Mouse (Mus musculus) adrenal gland, adult 2 months (tissue): ENCODE data around the gene Hbq1a. TPM values are rescaled to one million over a fixed set of nuclear protein-coding genes. Genes with fewer than 3 reads are reported as not detected.
"Not testable (repeated sequence)": the region's sequence is repeated elsewhere in the genome, so short reads cannot be mapped to it uniquely, and the experiment has no call there.

ENCODE experiments used
- DNase-seq: peaks from one replicate; pipeline ENCODE4 v3.0.0; 2021
- long read RNA-seq: library from polyadenylated mRNA; stranded (forward); transcript quantifications from one replicate; pipeline ENCODE4 v2.0.0, GENCODE M21; 2021
- polyA plus RNA-seq: library from polyadenylated mRNA; depleted of rRNA; stranded (reverse); fragments of >200 nt; gene quantifications from 2 replicates; pipeline ENCODE4 v1.2.3, GENCODE M21; 2012; rRNA removed
- total RNA-seq, 2 experiments: library from RNA; stranded (reverse); gene quantifications; 2 replicates each; pipeline ENCODE4 v1.2.3; 2021

The Hbq1a gene
- total RNA-seq (not detected), polyA plus RNA-seq (not detected in 2 replicates)
- long read RNA-seq, result 0 reads

- DNase-seq, result peak; percentile 55
These were observed at the start of gene Hbq1a for GRCm38 (mm10) chr11:32299865-32300264. TSS of gene Hbq1a (plus strand) at chr11:32300069.

GRCm38 (mm10) chr11:32250880-32251763 is 48.7 kb upstream of the Hbq1a start:
- DNase-seq, result peak; percentile 54

- DNase-seq, result no peak
These were observed 46.7 kb upstream of the Hbq1a start for GRCm38 (mm10) chr11:32253121-32253520.

DNA sequence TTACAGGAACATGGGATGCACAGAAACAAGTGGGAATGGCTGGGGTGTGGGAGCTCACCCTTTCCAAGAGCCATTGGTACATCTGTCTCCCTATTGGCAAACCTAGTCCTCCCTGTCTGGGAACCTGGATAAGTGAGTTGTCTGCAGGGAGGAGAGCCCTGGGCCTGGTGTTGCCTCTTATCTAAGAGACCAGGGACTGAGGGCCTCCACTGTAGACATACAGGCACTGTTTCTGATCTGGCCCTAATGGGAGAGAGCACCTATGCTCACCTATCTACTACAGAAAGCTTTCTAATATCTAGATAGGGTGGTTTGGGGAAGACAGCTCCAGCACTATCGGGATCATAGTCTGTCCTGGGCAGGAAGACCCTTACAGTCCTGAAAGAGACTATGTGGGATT is 43.7 kb upstream of the Hbq1a start:
- DNase-seq, result no peak

DNA sequence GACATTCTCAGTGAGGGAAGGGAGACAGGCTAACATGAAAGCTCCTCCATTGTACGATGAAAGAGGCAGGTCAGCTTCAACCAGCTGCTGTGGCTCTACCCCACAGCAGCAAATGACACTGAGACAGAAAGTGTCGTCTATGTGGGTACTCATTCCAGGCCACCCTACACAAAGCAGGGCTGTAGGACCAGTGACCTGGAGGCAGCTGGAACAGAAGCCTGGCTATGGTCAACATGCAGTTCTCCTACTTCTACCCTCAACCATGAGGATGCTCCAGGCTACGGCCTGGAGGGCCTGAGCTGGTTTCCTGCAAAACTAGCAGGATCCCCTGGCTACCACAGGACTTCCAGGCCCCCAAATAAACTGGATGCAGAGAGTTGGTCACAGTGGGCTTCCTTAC is 43.3 kb upstream of the Hbq1a start:
- DNase-seq, result no peak

DNA sequence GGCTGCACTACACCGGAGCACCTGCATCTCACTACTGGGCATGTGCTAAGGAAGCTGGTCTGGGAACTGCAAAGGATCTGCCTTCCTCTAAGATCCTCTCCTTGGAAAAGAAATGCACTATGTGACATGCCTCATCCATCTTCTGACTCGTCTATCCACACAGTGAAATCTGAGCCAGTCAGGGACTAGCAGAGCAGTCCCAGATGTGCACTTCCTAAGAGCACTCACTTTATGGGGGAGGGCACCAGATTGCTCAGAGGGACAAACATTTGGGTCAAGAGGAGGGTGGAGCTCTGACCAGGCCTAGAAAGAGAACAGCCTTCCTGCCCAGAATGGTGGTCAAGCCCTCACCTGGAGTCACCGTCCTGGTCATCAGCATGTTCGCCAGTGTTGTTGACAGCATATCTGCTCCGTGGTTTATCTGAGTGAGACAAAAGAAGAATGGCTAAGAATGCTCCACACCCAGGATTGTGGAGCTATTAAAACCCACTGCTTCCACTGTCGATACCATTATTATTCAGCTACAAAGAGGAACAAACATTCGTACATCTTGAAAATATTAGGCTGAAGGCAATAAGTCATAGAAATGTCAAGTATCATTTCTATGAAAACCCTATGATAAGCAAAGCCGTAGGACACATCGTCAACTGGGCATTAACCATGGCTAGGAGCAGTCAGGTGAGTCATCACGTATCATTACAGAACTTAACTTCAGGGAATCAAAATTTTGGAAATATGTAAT is 37.0 kb upstream of the Hbq1a start:
- DNase-seq, result peak; percentile 49

- no peak for DNase-seq
These were observed 34.6 kb upstream of the Hbq1a start for GRCm38 (mm10) chr11:32265117-32265738.

GRCm38 (mm10) chr11:32266194-32266593 is 33.7 kb upstream of the Hbq1a start:
- DNase-seq, result no peak

GRCm38 (mm10) chr11:32266776-32267175 is 33.1 kb upstream of the Hbq1a start:
- no peak for DNase-seq

DNA sequence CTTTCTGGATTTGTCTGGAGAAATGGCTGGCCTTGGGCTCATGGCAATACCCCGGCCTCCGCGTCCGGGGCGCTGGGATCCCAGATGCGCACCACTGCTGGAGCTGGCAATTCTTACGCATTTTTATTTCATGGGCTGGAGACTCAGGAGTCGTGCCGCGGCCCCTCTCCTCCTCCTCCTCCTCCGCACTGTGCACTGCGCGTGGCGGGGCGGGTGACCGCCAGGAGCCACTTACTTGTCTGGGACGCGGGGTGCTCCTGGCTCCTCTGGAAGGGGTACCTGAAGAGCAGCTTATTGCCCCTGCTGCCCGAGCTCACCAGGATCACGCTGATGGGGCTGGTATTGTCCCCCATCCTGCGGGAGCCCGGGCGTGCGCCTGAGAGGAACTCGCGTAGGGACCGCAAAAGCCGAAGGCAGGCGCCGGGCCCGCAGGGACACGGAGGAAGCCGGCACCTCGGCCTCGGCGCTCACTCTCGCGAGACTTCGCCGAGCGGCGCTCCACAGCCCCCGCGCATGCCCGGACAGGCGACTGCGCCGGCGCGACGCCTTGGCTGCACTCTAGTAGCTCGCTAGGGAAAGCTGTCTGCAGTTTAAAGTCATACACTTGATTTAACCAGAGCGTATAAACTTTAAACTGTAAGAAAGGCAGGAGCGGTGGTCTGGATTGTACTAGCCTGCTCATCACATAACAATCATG is 32.5 kb upstream of the Hbq1a start, which contains the start of gene Nprl3:
TSS of gene Nprl3 (minus strand) at position 520 of the 697 bp plus-strand sequence.
- peak; percentile 98 for DNase-seq

DNA sequence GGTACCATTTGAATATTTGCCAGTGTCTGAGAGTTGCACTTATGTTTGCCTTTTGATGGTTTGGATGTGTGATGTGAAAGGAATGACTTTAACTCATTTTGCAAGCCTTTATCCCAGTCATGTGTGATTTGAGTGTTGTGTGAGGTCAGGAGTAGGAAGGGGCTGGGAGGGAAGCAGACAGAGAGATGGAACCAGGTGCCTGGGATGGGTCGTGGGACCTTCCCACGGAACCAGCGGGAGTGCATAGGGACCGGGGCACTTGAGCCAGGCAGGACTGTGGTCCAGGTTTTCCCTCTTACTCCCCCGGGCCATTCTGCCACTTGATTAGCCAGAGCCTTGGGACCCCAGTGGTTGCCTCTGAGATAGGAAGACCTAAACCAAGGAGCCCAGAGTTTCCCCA is 31.9 kb upstream of the Hbq1a start:
- no peak for DNase-seq

DNA sequence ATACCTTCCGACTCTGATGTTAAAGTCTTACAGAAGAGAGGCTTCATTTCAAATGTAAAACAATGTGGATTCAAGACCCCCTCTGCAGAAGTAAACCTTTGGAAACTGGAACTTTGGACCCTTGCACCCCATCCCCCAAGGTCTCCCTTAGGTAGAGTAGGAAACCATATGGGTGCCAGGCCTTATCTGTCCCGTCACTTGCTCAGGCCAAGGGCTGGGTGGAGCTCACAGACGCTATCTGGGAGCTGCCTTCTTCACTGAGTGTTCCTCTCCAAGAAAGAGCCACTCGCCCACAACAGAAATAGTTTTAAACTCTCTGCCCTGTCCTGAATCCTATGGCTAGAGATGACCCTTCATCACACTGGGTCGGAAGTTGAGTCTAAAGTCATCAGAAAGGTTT is 30.9 kb upstream of the Hbq1a start:
- no peak for DNase-seq

- DNase-seq, result no peak
These were observed 28.7 kb upstream of the Hbq1a start for GRCm38 (mm10) chr11:32271178-32271577.

GRCm38 (mm10) chr11:32276347-32276746 is 23.5 kb upstream of the Hbq1a start, which contains the start of gene Hba-x:
TSS of gene Hba-x (plus strand) at chr11:32276400.
- no peak for DNase-seq

GRCm38 (mm10) chr11:32277736-32278457 is 22.0 kb upstream of the Hbq1a start:
- DNase-seq, result no peak

- DNase-seq, result no peak
These were observed 21.4 kb upstream of the Hbq1a start for GRCm38 (mm10) chr11:32278458-32278957.

GRCm38 (mm10) chr11:32280646-32281045 is 19.2 kb upstream of the Hbq1a start:
- DNase-seq, result no peak

GRCm38 (mm10) chr11:32281416-32282144 is 18.3 kb upstream of the Hbq1a start:
- no peak for DNase-seq

DNA sequence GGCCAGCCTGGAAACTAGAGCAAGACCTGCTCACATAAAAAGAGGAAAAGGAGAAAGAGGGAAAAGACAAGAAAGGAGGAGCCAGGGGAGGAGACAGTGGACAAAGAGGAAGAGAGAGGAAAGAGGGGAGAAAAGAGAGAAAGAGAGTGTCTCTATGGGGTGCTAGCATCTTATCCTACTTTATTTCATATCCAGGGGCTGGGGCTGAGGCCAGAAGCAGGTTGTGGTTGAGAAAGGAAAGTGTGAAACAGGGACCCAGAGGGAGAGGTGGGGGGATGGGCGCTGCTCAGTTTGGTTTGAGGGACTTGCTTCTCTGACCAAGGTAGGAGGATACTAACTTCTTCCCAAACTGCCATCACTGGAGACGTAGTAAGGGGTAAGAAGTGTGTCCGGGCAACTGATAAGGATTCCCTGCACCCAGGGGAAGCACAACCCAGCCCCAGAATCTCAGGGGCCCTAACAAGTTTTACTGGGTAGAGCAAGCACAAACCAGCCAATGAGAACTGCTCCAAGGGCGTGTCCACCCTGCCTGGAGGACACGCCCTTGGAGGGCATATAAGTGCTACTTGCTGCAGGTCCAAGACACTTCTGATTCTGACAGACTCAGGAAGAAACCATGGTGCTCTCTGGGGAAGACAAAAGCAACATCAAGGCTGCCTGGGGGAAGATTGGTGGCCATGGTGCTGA is 16.6 kb upstream of the Hbq1a start, which contains the start of gene Hba-a1:
TSS of gene Hba-a1 (plus strand) at position 421 of the 687 bp plus-strand sequence.
- DNase-seq, result not testable (repeated sequence)
